Mouse (Mus musculus): ENCODE measurements around the gene Psen2. TPM values are rescaled to one million over a fixed set of nuclear protein-coding genes. Genes with fewer than 3 reads are reported as not detected.

The Psen2 gene
- polyA plus RNA-seq, 1 experiment from 2014 or later, result 15.4 TPM

GRCm38 (mm10) chr1:180191112-180191511, 72.1 kb downstream of the Psen2 start:
- peaks cover 6% of the 10 kb centered on the region for H3K4me1 ChIP-seq
- no peak overlapping the region for H3K9ac ChIP-seq
- peaks cover 5% of the 10 kb centered on the region for H3K27me3 ChIP-seq (replicated peaks)
- no peak overlapping the region for H3K4me2 ChIP-seq
- 88% methylated on average over 8 of the region's 8 CpGs for WGBS
- no peaks in the 10 kb centered on the region for H3K9me3 ChIP-seq
- no peaks in the 10 kb centered on the region for H3K36me3 ChIP-seq (replicated peaks)
- no peak overlapping the region for H3K4me3 ChIP-seq
- no peak overlapping the region for H3K27ac ChIP-seq
- no peak for ATAC-seq (replicated peaks)

GRCm38 (mm10) chr1:180188951-180189350, 74.3 kb downstream of the Psen2 start:
- no peaks in the 10 kb centered on the region for H3K4me1 ChIP-seq
- no peak overlapping the region for H3K9ac ChIP-seq
- no peak overlapping the region for H3K4me3 ChIP-seq
- ATAC-seq (replicated peaks), result no peak
- no peak overlapping the region for H3K27ac ChIP-seq
- no peaks in the 10 kb centered on the region for H3K9me3 ChIP-seq
- WGBS, result 90% methylated on average over 4 of the region's 4 CpGs
- no peaks in the 10 kb centered on the region for H3K36me3 ChIP-seq (replicated peaks)
- peaks cover 4% of the 10 kb centered on the region; the same call in 1 of the 2 replicates for H3K27me3 ChIP-seq (replicated peaks)
- no peak overlapping the region for H3K4me2 ChIP-seq

- Histone ChIP-seq H3K27ac (no peak overlapping the region), H3K4me3 (no peak overlapping the region), H3K9me3 (no peaks in the 10 kb centered on the region), H3K9ac (no peak overlapping the region), H3K4me2 (no peak overlapping the region), H3K4me1 (no peaks in the 10 kb centered on the region), H3K27me3 (replicated peaks) (no peaks in the 10 kb centered on the region), H3K36me3 (replicated peaks) (no peaks in the 10 kb centered on the region)
- 88% methylated on average over 3 of the region's 3 CpGs for WGBS
- no peak for ATAC-seq (replicated peaks)
Observed at GRCm38 (mm10) chr1:180186371-180186770, 76.9 kb downstream of the Psen2 start.

GRCm38 (mm10) chr1:180185877-180186276, 77.4 kb downstream of the Psen2 start:
- Histone ChIP-seq H3K36me3 (replicated peaks) (no peaks in the 10 kb centered on the region), H3K9me3 (no peaks in the 10 kb centered on the region)
- no peak for ATAC-seq (replicated peaks)

GRCm38 (mm10) chr1:180184768-180185167, 78.5 kb downstream of the Psen2 start:
- Histone ChIP-seq H3K4me3 (no peak overlapping the region), H3K4me2 (no peak overlapping the region), H3K9ac (no peak overlapping the region), H3K36me3 (replicated peaks) (no peaks in the 10 kb centered on the region), H3K27ac (no peak overlapping the region), H3K9me3 (no peaks in the 10 kb centered on the region), H3K27me3 (replicated peaks) (no peaks in the 10 kb centered on the region), H3K4me1 (no peaks in the 10 kb centered on the region)
- 55% methylated on average over 7 of the region's 7 CpGs for WGBS
- ATAC-seq (replicated peaks), result no peak

More at GRCm38 (mm10) chr1:180185877-180186276, 77.4 kb downstream of the Psen2 start:
- Histone ChIP-seq H3K4me1 (no peaks in the 10 kb centered on the region), H3K9ac (no peak overlapping the region), H3K4me2 (no peak overlapping the region), H3K4me3 (no peak overlapping the region), H3K27me3 (replicated peaks) (no peaks in the 10 kb centered on the region), H3K27ac (no peak overlapping the region)
- 63% methylated on average over 5 of the region's 5 CpGs for WGBS

GRCm38 (mm10) chr1:180183525-180184159, 79.6 kb downstream of the Psen2 start:
- ATAC-seq (replicated peaks), result no peak
- H3K9ac ChIP-seq, result no peak overlapping the region
- no peak overlapping the region for H3K27ac ChIP-seq
- H3K4me3 ChIP-seq, result no peak overlapping the region
- no peaks in the 10 kb centered on the region for H3K27me3 ChIP-seq (replicated peaks)
- WGBS, result 87% methylated on average over 6 of the region's 6 CpGs
- no peaks in the 10 kb centered on the region for H3K9me3 ChIP-seq
- no peak overlapping the region for H3K4me2 ChIP-seq
- no peaks in the 10 kb centered on the region for H3K4me1 ChIP-seq
- H3K36me3 ChIP-seq (replicated peaks), result no peaks in the 10 kb centered on the region

- Histone ChIP-seq H3K36me3 (replicated peaks) (no peaks in the 10 kb centered on the region), H3K9ac (no peak overlapping the region), H3K4me3 (no peak overlapping the region), H3K27me3 (replicated peaks) (no peaks in the 10 kb centered on the region), H3K4me1 (no peaks in the 10 kb centered on the region), H3K9me3 (no peaks in the 10 kb centered on the region), H3K4me2 (no peak overlapping the region), H3K27ac (no peak overlapping the region)
- WGBS, result 81% methylated on average over 3 of the region's 3 CpGs
- no peak for ATAC-seq (replicated peaks)
Observed at GRCm38 (mm10) chr1:180182731-180183130, 80.5 kb downstream of the Psen2 start.

- no peak for ATAC-seq (replicated peaks)
Observed at GRCm38 (mm10) chr1:180181966-180182319, 81.3 kb downstream of the Psen2 start.

GRCm38 (mm10) chr1:180181304-180181965, 81.8 kb downstream of the Psen2 start:
- Histone ChIP-seq H3K27me3 (replicated peaks) (no peaks in the 10 kb centered on the region), H3K4me2 (no peak overlapping the region), H3K9me3 (no peaks in the 10 kb centered on the region), H3K9ac (no peak overlapping the region), H3K4me1 (no peaks in the 10 kb centered on the region), H3K4me3 (no peak overlapping the region), H3K36me3 (replicated peaks) (no peaks in the 10 kb centered on the region), H3K27ac (no peak overlapping the region)
- WGBS, result 88% methylated on average over 7 of the region's 7 CpGs
- ATAC-seq (replicated peaks), result no peak

More at GRCm38 (mm10) chr1:180181966-180182319, 81.3 kb downstream of the Psen2 start:
- Histone ChIP-seq H3K27ac (no peak overlapping the region), H3K36me3 (replicated peaks) (no peaks in the 10 kb centered on the region), H3K27me3 (replicated peaks) (no peaks in the 10 kb centered on the region), H3K4me1 (no peaks in the 10 kb centered on the region), H3K4me3 (no peak overlapping the region), H3K4me2 (no peak overlapping the region), H3K9me3 (no peaks in the 10 kb centered on the region), H3K9ac (no peak overlapping the region)
- WGBS, result 90% methylated on average over 9 of the region's 9 CpGs

- Histone ChIP-seq H3K27me3 (replicated peaks) (no peaks in the 10 kb centered on the region), H3K9ac (no peak overlapping the region), H3K9me3 (no peaks in the 10 kb centered on the region), H3K36me3 (replicated peaks) (no peaks in the 10 kb centered on the region), H3K4me1 (no peaks in the 10 kb centered on the region), H3K4me2 (no peak overlapping the region), H3K27ac (no peak overlapping the region), H3K4me3 (no peak overlapping the region)
- ATAC-seq (replicated peaks), result no peak
- 85% methylated on average over 2 of the region's 2 CpGs for WGBS
Observed at GRCm38 (mm10) chr1:180179840-180180239, 83.4 kb downstream of the Psen2 start.

GRCm38 (mm10) chr1:180179100-180179499, 84.1 kb downstream of the Psen2 start:
- H3K27ac ChIP-seq, result no peak overlapping the region
- no peak overlapping the region for H3K4me2 ChIP-seq
- H3K4me3 ChIP-seq, result no peak overlapping the region
- H3K27me3 ChIP-seq (replicated peaks), result no peaks in the 10 kb centered on the region
- H3K9me3 ChIP-seq, result no peaks in the 10 kb centered on the region
- 91% methylated on average over 4 of the region's 4 CpGs for WGBS
- no peak overlapping the region for H3K9ac ChIP-seq
- ATAC-seq (replicated peaks), result no peak
- no peaks in the 10 kb centered on the region for H3K36me3 ChIP-seq (replicated peaks)
- H3K4me1 ChIP-seq, result no peaks in the 10 kb centered on the region

- H3K4me3 ChIP-seq, result no peak overlapping the region
- no peak for ATAC-seq (replicated peaks)
- no peaks in the 10 kb centered on the region for H3K27me3 ChIP-seq (replicated peaks)
- H3K36me3 ChIP-seq (replicated peaks), result no peaks in the 10 kb centered on the region
- no peak overlapping the region for H3K27ac ChIP-seq
- no peak overlapping the region for H3K4me2 ChIP-seq
- no peak overlapping the region for H3K9ac ChIP-seq
- H3K9me3 ChIP-seq, result no peaks in the 10 kb centered on the region
- 90% methylated on average over 9 of the region's 9 CpGs for WGBS
- H3K4me1 ChIP-seq, result no peaks in the 10 kb centered on the region
Observed at GRCm38 (mm10) chr1:180178340-180178739, 84.9 kb downstream of the Psen2 start.

All from midbrain, embryonic 15.5 days (tissue).